Mouse (Mus musculus) spleen, adult 10 weeks (tissue): ENCODE results near the gene Ccdc137. TPM values are rescaled to one million over a fixed set of nuclear protein-coding genes. Genes with fewer than 3 reads are reported as not detected.

Experiments
- polyA plus RNA-seq: library from polyadenylated mRNA; stranded (reverse); fragments of 350-450 nt; fragmentation: Illumina TruSeq; extraction: RNeasy Lipid Tissue Mini Kit (QIAGEN cat#74804); gene quantifications from one replicate; pipeline ENCODE4 v1.2.3, GENCODE M21; 2015; ENCODE audit warnings: low replicate concordance; ENCODE audit not compliant: insufficient read depth

Ccdc137 gene
- 39.8 TPM for polyA plus RNA-seq

DNA sequence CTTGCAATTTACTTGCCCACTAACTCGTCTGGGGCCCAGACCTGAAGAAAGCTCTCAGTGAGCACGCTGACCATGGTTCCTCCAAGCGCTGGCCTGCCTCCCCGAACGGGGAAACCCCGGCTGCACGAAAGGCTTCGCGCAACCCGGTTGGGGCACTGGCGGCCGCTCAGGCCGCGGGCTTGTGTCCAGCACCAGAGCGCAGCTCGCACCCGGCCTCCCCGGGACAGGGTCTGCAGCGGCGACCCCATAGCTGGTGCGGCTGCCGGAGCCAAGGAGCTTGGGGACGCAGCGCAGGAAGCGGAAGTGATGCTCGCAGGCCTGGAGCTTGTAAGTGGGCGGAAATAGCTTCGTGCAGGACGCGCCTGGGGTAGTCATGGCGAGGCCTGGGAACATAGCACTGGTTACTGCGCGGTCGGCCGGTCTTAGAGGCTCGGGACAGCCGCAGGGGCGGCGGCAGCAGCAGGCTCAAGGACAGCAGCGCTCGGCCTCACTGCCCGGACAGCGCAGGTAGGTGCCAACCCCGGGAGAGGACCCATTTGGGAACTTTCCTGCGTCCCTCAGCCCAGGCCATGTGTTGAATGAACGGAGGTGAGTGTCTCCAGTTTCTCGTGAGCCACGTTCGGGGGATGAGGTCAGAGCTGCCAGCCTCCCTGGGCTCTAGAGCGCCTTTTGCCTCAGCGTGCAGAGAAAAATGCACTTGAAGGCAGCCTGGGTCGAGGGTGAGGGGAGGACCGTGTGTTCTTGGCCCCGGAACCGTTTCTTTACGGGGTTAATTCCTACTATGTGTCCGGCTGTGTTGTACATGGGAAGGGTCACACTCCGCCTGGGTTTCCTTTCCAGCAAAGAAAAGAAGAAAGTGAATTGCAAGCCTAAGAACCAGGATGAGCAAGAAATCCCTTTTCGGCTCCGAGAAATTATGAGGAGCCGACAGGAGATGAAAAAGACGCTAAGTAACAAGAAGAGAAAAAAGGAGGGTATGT lies at the start of gene Ccdc137, which contains the start of gene Oxld1:
Gene Ccdc137 (plus strand): TSS at position 344 of the 980 bp plus-strand sequence.
Gene Oxld1 (minus strand): TSS at position 297 of the 980 bp plus-strand sequence.

DNA sequence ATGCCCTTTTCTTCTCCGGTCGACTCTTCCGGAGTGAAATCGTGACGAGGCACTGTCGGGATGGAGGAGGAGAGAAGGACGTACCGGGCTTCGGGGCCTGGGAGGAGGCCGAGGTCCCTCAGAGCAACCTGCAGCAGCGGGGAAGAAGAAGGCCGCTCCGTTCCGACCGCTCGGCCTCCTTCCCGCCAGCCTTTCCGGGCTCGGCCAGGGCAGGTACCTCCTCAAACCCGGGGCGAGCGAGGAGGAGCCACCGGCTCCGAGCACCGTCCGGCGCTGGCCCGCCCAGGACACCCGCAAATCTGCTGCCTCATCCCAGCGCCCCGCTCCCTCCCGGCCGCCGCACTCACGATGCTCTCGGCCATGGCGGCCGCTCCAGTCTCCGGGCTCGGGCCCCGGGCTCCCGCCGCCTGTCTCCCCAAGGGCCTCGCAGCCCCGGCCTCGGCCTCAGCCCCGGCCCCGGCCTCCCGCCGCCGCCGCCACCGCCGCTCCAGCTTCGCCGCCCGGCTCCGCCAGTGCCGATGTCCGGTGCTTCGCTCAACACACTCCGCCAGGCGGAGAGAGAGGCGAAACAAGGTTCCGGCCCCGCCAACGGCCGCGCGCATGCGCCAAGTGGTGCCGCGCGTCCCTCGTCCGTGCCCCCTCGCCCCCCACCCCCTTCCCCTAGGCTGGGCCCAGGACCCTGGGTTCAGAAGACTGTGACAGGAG lies 20.6 kb upstream of the Ccdc137 start, which contains the start of gene Nploc4:
Gene Nploc4 (minus strand): TSS at position 557 of the 705 bp plus-strand sequence.

GRCm38 (mm10) chr11:120442344-120442743 lies 15.6 kb upstream of the Ccdc137 start, which contains the start of gene Tspan10:
Tspan10 (plus strand) TSS chr11:120442644.

DNA sequence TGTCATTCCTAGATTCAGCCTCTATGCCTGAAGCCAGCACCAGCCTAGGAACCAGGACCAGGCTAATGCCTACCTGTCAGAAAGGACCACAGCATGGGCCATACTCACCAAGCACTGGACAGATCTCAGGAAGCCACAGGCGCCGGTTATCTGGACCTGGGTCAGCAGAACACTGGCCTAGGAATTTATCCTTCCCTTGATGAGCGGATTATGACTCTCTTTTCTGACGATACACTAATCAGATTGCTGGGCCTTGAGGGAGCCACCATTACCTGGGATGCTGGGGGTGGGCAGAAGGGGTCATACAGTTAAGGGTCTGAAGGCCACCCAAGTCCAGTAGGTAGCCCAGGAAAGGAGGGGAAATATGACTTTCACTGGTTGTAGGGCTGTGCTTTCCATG lies 4.6 kb upstream of the Ccdc137 start, which contains the start of gene Pde6g:
Gene Pde6g (minus strand): TSS at position 195 of the 400 bp plus-strand sequence.

GRCm38 (mm10) chr11:120467051-120467735 lies 9.3 kb downstream of the Ccdc137 start, which contains the start of gene Arl16:
Arl16 (minus strand) TSS chr11:120467607.

DNA sequence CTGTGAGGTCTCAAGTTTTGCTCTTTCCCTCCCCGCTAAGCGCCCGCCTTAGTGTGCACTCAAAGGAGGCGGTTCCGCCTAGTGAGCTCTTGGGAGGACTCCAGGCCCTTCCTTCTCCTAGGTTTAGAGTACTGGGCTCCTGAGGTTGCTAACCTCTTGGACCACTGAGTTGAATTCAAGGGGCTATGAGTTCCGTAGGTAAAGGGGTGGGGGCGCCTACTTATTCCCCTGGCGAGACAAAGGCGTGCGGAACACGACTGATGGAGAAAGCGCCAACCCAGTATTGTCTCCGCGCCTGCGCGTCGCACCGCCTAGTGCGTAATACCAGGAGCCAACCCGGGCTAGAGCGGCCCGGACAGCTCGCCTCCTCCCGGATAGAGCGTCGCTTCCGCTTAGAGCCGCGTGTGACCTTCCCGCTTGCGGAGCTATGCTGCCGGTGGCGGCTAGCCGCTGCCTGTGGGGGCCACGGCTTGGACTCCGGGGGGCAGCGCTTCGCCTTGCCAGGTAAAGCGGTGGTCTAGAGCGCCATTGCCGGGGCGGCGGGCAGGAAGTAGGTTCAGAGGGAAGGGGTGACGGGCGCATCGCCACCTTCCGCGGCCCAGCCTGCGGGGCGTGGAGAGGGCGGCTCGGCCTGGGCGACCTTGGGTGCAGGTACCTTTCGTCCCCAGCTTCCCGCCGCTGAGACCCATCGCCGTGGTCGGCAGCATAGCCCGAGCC lies 26.5 kb downstream of the Ccdc137 start, which contains the start of gene Mrpl12:
Gene Mrpl12 (plus strand): TSS at position 349 of the 717 bp plus-strand sequence.

GRCm38 (mm10) chr11:120491317-120492023 lies 33.6 kb downstream of the Ccdc137 start, which contains the start of gene Slc25a10:
Slc25a10 (plus strand) TSS chr11:120491840.

Other genes with a start within 250 kb of the Ccdc137 start
- 2.5 TPM for gene Bahcc1, start 225.2 kb upstream of the Ccdc137 start, polyA plus RNA-seq
- gene Actg1, start 109.6 kb upstream of the Ccdc137 start, polyA plus RNA-seq, result 1,508 TPM
- not detected for gene Fscn2, start 96.6 kb upstream of the Ccdc137 start, polyA plus RNA-seq
- gene Faap100, start 79.4 kb upstream of the Ccdc137 start, polyA plus RNA-seq, result 1.6 TPM
- gene Nploc4, start 20.4 kb upstream of the Ccdc137 start, polyA plus RNA-seq, result 36.3 TPM
- 2.7 TPM for gene Tspan10, start 15.5 kb upstream of the Ccdc137 start, polyA plus RNA-seq
- gene Pde6g, start 4.6 kb upstream of the Ccdc137 start, polyA plus RNA-seq, result 0.39 TPM
- gene Oxld1, start within 50 bp of the Ccdc137 start, polyA plus RNA-seq, result 4.1 TPM
- gene Arl16, start 9.5 kb downstream of the Ccdc137 start, polyA plus RNA-seq, result 23.9 TPM
- gene Mrpl12, start 26.5 kb downstream of the Ccdc137 start, polyA plus RNA-seq, result 16.3 TPM
- gene Slc25a10, start 33.7 kb downstream of the Ccdc137 start, polyA plus RNA-seq, result 4.4 TPM
- not detected for gene Gcgr, start 72.6 kb downstream of the Ccdc137 start, polyA plus RNA-seq
- 25.6 TPM for gene Mcrip1, start 91.6 kb downstream of the Ccdc137 start, polyA plus RNA-seq
- not detected for gene Ppp1r27, start 93.0 kb downstream of the Ccdc137 start, polyA plus RNA-seq
- 169 TPM for gene P4hb, start 115.1 kb downstream of the Ccdc137 start, polyA plus RNA-seq
- gene Arhgdia, start 123.5 kb downstream of the Ccdc137 start, polyA plus RNA-seq, result 169 TPM
- 65.0 TPM for gene Alyref, start 140.2 kb downstream of the Ccdc137 start, polyA plus RNA-seq
- gene Anapc11, start 140.3 kb downstream of the Ccdc137 start, polyA plus RNA-seq, result 30.2 TPM
- gene Npb, start 150.4 kb downstream of the Ccdc137 start, polyA plus RNA-seq, result not detected
- 42.1 TPM for gene Pcyt2, start 159.8 kb downstream of the Ccdc137 start, polyA plus RNA-seq
- 70.1 TPM for gene Sirt7, start 167.1 kb downstream of the Ccdc137 start, polyA plus RNA-seq
- 22.5 TPM for gene Mafg, start 175.5 kb downstream of the Ccdc137 start, polyA plus RNA-seq
- 1.8 TPM for gene Pycr1, start 185.7 kb downstream of the Ccdc137 start, polyA plus RNA-seq
- gene Myadml2, start 190.0 kb downstream of the Ccdc137 start, polyA plus RNA-seq, result 0.73 TPM
- not detected for gene Notum, start 203.1 kb downstream of the Ccdc137 start, polyA plus RNA-seq
- gene Aspscr1, start 214.9 kb downstream of the Ccdc137 start, polyA plus RNA-seq, result 22.3 TPM